Mouse (Mus musculus) neutrophil, adult 5-6 weeks (primary cell): ENCODE measurements around the gene 1700122O11Rik. TPM values are rescaled to one million over a fixed set of nuclear protein-coding genes. Genes with fewer than 3 reads are reported as not detected.

Experiments used
- ATAC-seq: fragments of 151-379, 151-347 bp; 2 replicates; pipeline ENCODE4 v1.8.0; 2017; ENCODE audit warnings: mild to moderate bottlenecking, moderate TSS enrichment; ENCODE audit not compliant: insufficient number of reproducible peaks, poor library complexity, low FRiP score, severe bottlenecking; ENCODE audit errors: extremely low read depth
- total RNA-seq: library from RNA; stranded (forward); fragments of 200-1000 nt; gene quantifications from 2 replicates; pipeline ENCODE4 v1.2.3, GENCODE M21; 2017

Gene 1700122O11Rik
- total RNA-seq, 1 experiment from 2014 or later = not detected

DNA sequence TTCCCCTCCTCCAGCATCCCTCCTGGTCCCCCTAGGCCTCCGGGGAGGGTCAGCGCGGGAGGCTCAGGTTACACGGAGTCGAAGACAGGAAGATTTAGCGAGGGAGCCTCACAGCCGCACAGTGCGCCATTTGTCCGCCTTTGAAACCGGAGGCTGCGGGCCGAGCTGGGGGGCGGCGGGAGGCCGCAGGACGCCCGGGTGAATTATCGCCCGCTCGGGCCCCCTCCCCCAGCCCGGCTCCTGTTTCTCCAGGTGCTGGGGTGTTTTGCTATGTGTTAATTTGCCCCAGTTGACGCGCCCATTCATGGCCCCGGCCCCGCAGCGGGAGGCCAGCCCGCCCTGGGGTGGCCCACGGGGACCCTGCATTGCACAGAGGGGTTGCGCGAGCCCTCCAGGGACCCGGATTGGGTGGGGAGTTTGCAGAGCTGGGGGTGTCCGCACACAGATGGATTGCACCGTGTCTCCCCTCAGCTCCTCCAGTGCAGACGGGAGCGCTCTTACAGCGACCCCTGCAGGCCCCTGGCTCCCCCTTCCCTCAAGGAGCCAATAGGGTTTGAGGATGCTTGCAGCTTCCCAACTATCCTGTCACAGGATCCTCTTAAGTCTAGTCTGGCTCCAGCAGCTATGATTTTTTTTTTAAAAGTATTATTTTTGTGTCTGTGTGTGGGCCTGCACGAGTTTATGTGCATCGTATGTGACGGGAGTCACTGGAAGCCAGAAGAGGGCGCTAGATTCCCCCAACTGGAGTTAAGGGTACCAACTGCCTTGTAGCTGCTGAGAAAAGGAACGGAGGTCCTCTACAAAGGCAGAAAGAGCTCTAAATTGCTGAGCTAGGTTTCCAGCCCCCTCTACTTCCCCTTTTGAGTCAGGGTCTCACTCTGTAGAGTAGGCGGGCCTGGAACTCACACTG lies 6.3 kb downstream of the 1700122O11Rik start:
- ATAC-seq = no peak

DNA sequence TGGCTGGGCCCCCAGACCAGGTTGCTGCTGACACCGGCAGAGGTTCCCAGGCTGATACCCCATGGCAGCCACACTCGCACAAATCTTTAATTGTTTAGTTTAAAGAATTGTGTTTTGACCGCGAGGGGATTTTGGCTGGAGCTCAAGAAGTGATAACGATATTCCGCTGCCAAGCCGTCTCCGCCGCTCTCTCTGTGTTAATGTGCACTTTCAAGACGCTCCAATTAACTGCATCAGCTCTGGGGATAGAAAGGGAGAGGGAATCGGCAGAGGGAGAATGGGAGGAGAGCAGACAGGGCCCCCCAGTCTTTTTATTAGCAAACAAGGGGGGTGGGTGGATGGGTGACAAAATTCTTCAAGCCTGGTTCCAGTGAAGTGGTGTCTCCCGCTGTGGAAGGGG lies 8.9 kb downstream of the 1700122O11Rik start:
- ATAC-seq = no peak

DNA sequence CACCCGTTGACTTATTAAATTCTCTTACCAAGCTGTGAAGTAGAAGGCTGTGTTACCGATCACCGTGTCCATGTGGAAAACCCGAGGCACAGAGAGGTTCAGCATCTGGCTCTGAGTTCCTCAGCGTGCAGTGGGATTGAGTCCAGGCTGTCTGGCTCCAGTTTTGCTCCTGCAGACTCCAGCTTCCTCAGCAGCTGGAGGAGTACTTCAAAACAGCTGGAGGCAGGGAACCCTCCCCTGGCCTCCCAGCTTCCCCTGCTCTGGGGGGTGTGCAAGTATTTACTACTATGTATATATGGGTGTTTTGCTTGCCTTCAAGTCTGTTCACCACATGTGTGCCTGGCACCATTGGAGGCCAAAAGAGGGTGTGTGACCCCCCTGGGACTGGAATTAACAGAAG lies 9.8 kb downstream of the 1700122O11Rik start:
- ATAC-seq = no peak

DNA sequence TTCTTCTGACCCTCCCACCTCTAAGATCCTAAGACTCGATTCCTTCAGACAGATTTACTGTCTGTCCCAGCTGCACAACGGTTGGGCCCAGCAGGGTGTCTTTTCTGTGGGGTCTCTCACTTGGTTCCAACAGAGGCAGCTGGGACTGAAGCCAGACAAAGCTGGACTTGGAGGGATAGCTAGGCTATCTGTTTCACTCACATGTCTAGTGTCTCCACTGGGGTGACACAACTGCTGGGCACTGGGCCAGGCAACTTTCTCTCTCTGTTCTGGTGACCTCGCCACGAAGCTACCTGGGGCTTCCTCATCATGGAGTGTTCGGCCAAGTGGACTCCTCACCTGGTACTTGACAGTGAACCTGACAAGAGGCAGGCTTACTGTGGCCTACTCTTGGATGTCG lies 10.4 kb downstream of the 1700122O11Rik start:
- no peak for ATAC-seq

DNA sequence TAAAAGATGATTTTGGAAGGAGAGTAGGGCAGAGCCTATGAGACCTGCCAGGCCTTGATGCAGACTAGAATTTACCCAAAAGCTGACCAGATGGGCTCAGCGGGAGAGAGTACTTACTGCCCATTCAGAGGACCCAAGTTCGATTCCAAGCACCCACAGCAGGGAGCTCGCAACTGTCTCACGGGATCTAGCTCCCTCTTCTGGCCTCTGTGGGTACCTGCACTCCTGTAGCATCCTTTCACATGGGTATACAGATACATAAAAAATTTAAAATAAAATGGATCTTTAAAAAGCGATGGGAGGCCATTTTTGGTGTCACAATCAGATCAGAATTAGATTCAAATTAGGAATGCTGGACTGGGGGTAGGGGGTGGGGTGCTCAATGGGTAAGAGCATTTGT lies 11.1 kb downstream of the 1700122O11Rik start:
- ATAC-seq = no peak

DNA sequence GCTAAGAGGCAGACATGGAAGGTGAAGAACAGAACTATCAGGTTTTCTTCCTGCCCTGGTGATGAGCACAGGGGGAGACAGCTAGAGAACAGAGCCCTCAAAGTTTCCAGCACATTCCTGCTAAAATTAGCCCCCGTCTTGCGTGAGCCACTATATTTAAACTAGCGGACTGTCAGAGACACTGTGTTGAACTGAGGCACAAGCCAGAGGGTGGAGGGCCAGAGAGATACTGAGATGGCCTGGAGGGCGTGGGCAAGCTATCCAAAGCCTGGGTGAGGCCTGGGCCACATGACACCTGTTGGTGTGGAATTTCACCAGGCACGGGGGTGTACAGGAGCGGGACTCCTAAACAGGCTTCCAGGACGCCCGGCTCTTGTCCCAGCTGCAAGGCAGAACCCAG lies 14.0 kb downstream of the 1700122O11Rik start:
- no peak for ATAC-seq

DNA sequence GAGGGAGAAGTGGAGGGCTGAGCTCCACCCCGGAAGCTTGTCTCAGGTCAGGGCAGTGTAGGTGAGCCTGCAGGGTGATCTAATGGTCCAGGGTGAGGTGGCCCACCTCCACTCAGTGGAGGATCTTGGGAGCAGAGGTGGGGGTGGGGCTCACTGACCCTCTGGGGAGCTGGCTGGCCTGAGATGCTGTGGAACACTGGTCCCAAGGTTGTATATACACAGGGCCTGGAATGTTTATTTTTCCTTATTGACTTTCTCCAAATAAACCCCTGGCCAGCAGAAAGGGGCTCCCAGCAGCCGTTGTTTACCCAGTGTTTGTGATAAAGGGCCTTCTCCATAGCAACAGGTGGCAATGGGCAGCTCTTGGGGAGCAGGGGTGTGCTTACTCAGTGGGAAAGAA lies 18.5 kb downstream of the 1700122O11Rik start:
- ATAC-seq = no peak

DNA sequence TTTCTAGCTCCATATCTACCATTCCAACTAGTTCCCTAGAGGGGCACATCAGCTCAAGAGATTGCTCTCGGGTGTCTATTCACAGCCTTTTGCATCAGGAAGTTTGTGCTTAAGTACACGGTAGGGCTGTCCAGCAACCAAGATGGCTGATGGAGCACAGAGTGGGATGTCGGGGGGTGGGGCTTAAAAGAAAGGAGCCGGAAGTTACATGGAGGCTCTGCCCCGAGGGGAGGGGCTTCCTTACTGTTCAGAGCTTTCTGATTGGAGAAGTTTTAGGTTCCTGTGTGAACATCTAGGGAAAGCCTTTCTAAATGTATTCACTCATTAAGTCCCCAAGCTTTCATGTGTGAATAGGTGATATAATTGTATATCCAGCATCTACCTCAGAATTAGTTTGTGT lies 21.5 kb downstream of the 1700122O11Rik start:
- ATAC-seq = no peak

DNA sequence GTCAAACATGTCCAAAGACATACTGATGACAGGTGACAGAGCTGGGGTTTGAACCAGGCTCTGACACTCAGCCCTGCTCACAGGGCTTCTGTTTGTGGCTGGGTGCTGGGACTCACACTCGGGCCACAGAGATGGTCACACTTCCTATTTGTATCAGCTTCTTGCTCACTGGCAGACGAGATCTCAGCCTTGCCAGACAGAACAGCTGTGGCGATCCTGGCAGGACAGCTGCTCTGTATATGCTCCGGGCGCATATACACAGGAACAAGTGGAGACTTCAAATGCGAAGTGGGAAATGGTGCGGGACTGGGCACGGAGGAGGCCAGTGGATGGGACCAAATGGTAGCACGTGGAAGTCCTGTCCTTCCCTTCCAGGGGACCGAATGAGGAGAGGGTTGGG lies 25.5 kb downstream of the 1700122O11Rik start:
- ATAC-seq = no peak

DNA sequence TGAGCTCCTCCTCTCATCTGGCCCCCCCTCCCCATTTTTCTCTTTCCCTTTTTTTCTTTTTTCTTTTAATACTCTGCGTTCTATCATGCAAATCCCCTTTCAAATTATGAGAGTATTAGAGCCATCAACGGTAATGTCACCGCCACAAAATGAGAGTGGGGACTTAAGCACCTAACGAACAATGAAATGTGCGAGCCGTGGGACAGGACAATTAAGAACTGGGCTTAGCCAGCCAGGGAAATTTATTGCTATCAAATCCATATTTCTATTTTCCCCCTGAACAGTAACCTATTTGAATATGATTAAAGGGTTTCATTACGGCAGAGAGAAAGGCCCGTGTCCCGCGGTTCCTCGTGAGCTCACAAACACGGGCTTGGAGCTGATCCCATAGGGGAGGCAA lies 27.0 kb downstream of the 1700122O11Rik start:
- no peak for ATAC-seq

DNA sequence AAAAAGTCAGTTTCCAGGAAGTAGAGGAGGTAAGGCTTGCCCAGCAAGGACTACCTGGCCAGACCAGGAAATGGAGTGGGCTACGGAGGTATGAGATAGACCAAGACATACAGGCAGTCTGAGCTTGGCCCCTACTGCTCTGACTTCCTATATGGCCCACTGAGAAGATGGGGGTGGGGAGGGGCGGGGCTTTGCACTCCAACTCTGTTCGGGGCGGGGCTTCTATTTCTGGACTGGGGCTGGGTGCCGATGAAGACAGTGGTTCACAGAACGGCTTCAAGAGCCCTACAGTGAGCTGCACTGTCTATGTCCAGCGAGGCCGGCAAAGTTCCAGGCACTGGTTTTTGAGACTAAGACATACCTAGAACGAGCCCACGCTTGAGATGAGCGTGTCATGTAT lies 27.8 kb downstream of the 1700122O11Rik start:
- ATAC-seq = no peak

DNA sequence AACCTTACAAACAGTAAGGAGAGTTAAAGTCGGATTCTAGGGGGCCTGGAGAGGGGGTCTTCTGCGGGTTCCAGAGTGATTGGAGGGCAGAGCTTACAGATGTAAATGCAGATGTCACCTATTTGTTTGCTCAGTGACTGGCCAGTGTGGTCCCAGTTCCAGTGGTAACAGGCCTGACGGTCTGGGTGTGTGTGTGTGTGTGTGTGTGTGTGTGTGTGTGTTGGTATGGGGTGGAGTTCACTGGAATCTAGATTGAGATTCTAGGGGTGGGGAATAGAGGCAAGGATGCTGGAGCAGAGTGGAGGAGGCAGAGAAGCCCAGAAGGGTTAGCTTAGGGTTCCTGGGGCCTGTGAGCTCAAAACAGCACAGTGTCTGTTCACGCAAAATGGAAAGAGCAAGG lies 32.3 kb downstream of the 1700122O11Rik start:
- no peak for ATAC-seq

DNA sequence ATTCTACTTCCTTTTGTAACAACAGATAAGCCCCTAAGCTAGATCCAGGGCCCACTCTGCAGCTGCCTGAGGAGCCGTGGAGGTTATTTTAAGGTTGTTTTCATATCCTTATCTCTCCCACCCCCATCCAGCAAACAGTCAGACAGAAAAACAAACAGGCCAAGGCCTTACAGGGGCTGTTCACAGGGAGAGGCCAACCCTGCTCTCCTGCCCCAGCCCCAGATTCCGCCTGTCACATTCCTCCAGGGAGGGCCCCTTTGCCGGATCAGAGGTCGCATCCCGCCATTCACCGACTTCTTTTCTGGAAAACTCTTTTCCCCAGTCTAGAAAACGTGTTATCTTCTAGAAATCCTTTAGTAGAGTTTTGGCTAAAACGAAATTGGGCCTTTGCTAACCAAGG lies 33.0 kb downstream of the 1700122O11Rik start:
- no peak for ATAC-seq

DNA sequence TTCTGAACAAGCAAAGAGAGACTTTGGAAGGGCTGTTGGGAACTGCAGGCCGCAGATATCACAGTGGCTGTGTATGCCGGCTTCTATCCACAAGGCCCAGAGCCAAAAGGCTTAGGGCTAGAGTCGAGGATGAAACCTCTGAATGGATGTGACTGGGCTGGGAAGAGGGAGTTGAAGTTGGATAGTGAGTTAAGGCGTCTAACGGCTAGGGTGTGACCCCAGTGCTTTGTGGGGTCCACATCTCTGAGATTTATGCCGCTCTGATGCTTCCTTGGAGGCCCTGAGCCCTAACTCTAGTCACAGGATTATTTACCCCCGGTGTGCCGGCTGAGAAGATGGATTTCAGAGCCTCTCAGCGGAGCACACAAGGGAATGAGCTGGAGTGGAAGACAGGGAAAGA lies 33.5 kb downstream of the 1700122O11Rik start:
- no peak for ATAC-seq

DNA sequence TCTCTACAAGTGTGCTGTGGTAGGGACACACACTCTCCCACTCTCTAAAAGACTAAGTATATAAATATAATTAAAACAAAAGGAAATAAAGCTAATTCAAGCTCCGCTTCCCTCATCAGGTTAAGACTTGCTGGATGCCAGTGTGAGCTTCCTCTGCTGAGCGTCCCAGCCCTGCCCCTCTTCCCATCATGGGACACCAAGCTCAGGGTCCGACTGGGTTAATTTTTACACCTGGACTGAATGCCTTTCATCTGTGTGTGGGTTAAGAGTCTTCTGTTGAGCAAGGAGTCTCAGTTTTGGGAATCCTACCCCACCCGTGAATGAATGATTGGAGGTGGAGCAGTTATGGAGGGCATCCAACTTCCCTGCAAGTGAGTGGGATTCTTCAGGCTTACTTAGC lies 35.6 kb downstream of the 1700122O11Rik start:
- no peak for ATAC-seq

DNA sequence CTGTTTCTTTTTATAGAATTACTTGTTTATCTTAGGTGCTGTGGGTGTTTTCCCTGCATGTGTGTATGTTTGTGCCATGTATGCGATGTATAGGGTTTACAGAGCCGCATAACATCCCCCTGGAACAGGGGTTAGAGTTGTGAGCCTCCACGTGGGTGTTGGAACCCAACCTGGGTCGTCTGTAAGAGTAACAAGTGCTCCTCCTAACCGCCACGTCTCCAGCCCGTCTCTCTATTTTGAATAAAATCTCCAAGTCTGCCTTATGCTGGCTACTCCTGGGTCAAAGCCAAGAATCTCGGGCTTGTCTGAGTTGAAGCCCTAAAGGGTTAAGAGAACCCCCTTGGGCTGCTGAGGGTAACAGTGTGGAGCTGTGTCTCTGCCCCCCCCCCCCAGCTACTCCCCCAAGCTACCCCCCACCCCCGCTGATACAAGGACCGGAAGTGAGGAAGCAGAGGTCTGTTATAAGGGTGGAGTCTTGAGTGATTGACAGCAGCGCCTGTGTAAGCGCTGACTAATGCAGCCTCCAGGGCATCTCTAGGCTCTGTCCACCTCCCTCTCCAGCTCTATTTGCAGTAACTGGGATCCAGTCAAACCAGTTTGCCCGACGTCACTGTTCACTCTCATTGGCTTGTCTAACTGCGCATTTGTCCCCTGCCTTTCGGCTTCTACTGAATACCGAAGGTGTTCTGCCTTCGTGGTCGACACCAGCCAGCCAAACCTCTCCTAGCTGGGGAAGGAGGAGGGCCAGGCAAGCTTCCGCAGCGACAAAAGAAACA lies 36.3 kb downstream of the 1700122O11Rik start:
- peak; percentile 80 for ATAC-seq

DNA sequence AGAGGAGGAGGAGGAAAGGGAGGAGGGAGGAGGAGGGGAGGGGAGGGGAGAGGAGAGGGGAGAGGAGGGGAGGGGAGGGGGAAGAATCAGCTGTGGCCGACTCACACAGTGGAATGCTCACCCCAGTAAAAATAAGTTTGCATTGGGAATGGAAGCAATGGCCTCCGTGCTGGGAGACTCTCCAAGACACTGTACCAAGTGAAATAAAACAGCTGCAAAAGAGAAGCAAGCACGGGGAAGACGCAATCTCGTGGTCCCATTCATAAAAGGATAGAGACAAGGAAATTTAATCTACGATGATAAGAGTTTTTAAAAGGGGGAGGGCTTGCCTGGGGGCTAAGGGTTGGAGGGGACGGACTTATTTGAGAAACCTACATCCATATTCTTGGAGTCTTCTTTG lies 36.9 kb downstream of the 1700122O11Rik start:
- ATAC-seq = no peak

DNA sequence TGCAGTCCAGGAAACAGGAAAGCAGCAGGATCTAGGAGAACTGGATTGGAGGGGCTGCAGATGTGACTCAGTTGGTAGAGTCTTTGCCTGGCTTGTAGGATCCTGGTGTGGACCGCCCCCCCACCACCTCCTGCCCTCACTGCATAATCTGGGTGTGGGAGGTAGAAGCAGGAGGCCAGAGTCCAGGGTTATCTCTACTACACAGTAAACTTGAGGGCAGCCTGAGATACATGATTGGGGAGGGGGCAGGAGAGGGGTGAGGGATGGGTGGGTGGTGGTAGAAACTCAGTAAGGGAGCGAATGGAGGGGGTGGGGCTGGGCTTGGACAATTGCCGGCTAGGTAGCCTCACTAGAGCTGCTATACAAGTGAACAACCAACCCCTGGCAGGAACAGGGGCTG lies 38.3 kb downstream of the 1700122O11Rik start:
- no peak for ATAC-seq

DNA sequence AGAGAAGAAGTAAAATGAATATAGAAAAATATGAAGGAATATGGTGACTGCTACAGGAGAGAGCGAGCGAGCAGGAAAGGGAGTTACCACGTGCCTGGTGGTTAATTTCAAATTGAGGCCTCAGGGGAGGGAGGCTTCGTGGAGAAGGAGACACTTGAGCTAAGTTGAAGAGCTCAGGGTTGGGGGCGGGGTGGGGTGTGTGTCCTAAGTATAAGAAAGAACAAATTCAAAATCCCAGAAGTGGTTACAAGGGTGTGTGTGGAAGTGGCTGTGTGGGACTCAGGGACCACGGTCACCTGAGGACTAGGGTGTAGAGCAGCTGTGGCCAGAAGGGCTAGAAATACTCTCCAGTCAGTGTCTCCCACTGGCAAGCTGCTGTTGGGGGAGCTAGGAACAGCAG lies 38.7 kb downstream of the 1700122O11Rik start:
- no peak for ATAC-seq

DNA sequence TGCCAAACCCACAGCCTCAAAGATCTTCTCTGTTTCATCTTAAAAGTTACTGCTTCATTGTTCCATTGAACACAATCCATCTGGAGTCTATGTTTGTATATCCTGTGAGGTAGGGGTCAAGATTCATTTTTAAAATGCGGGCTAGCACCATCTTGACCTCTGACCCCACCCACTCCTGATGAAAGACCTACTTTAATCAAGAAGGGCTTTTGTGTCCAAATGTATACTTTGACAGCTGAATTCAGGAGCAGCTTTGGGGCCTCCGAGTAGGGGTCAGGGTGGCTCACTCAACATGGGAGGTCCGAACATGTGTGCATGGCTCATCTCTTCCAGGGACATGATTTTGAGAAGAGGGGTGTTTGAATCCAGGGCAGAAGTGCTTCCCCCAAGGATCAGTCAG lies 40.3 kb downstream of the 1700122O11Rik start:
- ATAC-seq = no peak
